18 mouse cellular contexts compared by ENCODE assay signal in the genomic region with DNA sequence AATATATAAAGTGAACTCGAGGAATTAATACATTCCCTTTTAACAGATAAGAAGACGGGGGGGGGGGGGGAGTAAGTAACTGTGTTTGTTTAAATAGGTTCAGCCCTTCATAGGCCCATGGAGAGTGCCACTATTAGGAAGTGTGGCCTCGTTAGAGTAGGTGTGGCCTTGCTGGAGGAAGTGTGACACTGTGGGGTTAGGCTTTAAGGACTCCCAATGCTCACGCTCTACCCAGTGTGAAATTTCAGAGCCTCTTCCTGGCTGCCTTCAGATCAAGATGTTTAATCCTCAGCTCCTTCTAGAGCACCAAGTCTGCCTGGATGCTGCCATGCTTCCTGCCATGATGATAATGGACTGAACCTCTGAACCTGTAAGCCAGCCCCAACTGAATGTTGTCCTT. TPM values are rescaled to one million over a fixed set of nuclear protein-coding genes. Genes with fewer than 3 reads are reported as not detected.
"Had no signal": no experiment of that assay in that cellular context is flagged by ENCODE, and none has a peak within 500 bp of the region (broad histone marks: within the 10 kb centered on the region; RNA-seq: fewer than 3 reads in every experiment).

No protein-coding gene starts in this region.

- ATAC-seq: intestine, postnatal 0 days; midbrain, embryonic 16.5 days had no signal

- DNase-seq: kidney, adult 8-10 months; kidney, postnatal 36 days; layer of hippocampus, adult 9-11 months; layer of hippocampus, postnatal 36 days; lung, adult 18-20 months; right cerebral cortex, postnatal 14 days; thymus, postnatal 4 days had no signal

- H3K9ac ChIP-seq: limb, embryonic 12.5 days; liver, embryonic 14.5 days; neural tube, embryonic 13.5 days; stomach, embryonic 15.5 days had no signal

- H3K4me2 ChIP-seq: limb, embryonic 12.5 days; midbrain, embryonic 11.5 days; neural tube, embryonic 13.5 days; stomach, embryonic 15.5 days had no signal

- H3K27me3 ChIP-seq: limb, embryonic 12.5 days; megakaryocyte, embryonic 14.5 days; neural tube, embryonic 13.5 days; stomach, embryonic 15.5 days had no signal

- H3K4me3 ChIP-seq: limb, embryonic 12.5 days; neural tube, embryonic 13.5 days; stomach, embryonic 15.5 days had no signal

- H3K9me3 ChIP-seq: limb, embryonic 12.5 days; megakaryocyte, embryonic 14.5 days; neural tube, embryonic 13.5 days; stomach, embryonic 15.5 days had no signal

- H3K36me3 ChIP-seq: neural tube, embryonic 13.5 days had no signal

- H3K27ac ChIP-seq: kidney, postnatal 0 days; limb, embryonic 12.5 days; liver, embryonic 14.5 days; neural tube, embryonic 13.5 days; stomach, embryonic 15.5 days had no signal

- H3K4me1 ChIP-seq: limb, embryonic 12.5 days; neural tube, embryonic 13.5 days; stomach, embryonic 15.5 days had no signal

RNA-seq across cellular contexts. Expression of a gene that starts 47.0 kb away (rescaled TPM):
- total RNA-seq: liver, adult 2 months had no signal
- polyA plus RNA-seq: liver, adult 2 months; small intestine, adult 2 months had no signal
